Mouse (Mus musculus): ENCODE results near the gene Sema3b. TPM values are rescaled to one million over a fixed set of nuclear protein-coding genes. Genes with fewer than 3 reads are reported as not detected.

The Sema3b gene
- polyA plus RNA-seq, 2 experiments: 0.22 to 0.33 TPM

GRCm38 (mm10) chr9:107599433-107599832 lies 9.6 kb downstream of the Sema3b start:
- WGBS (ENCODE audit: insufficient replicate concordance): 68% methylated on average over 9 of the region's 9 CpGs
- ATAC-seq (ENCODE audit: insufficient read depth): no peak

GRCm38 (mm10) chr9:107598385-107598784 lies 10.6 kb downstream of the Sema3b start:
- no peak overlapping the region for H3K27ac ChIP-seq
- ATAC-seq (ENCODE audit: insufficient read depth): no peak
- no peak overlapping the region for H3K4me3 ChIP-seq (ENCODE audit: insufficient read depth in 1 of 2, low read depth in 2 of 2, low read length in 2 of 2)
- H3K9me3 ChIP-seq (ENCODE audit: control insufficient read depth, low read length): no peaks in the 10 kb centered on the region
- TF ChIP-seq CTCF (IDR thresholded peaks at IDR 0.05; ENCODE audit: low read depth): no peak
- TF ChIP-seq EP300 (IDR thresholded peaks at IDR 0.05; ENCODE audit: low read depth): no peak
- no peak overlapping the region for H3K4me2 ChIP-seq (ENCODE audit: low read depth)
- no peak for DNase-seq (ENCODE audit: low read depth in 3 of 3, low spot score in 3 of 3)
- peaks cover 0 to 7% of the 10 kb centered on the region in 2 experiments; a peak in 3 of 4 replicates for H3K4me1 ChIP-seq (replicated peaks; ENCODE audit: control insufficient read depth in 2 of 2, insufficient read depth in 2 of 2, low read length in 1 of 2)
- no peaks in the 10 kb centered on the region; the same call in 1 of the 2 replicates for H3K27me3 ChIP-seq (ENCODE audit: control insufficient read depth, insufficient read depth, low read length)
- H3K36me3 ChIP-seq (replicated peaks; ENCODE audit: control insufficient read depth, insufficient read depth, low read depth): peaks cover 14% of the 10 kb centered on the region
- no peak overlapping the region for H3K9ac ChIP-seq (replicated peaks)
- WGBS (ENCODE audit: insufficient replicate concordance): 67% methylated on average over 5 of the region's 5 CpGs

More at GRCm38 (mm10) chr9:107599433-107599832, 9.6 kb downstream of the Sema3b start:
- Histone ChIP-seq H3K27me3 (ENCODE audit: control insufficient read depth, insufficient read depth, low read length) (no peaks in the 10 kb centered on the region; the same call in 1 of the 2 replicates), H3K36me3 (replicated peaks; ENCODE audit: control insufficient read depth, insufficient read depth, low read depth) (peaks cover 4% of the 10 kb centered on the region), H3K4me3 (ENCODE audit: insufficient read depth in 1 of 2, low read depth in 2 of 2, low read length in 2 of 2) (no peak overlapping the region), H3K9ac (replicated peaks) (no peak overlapping the region), H3K4me1 (replicated peaks; ENCODE audit: control insufficient read depth in 2 of 2, insufficient read depth in 2 of 2, low read length in 1 of 2) (peaks cover 0 to 7% of the 10 kb centered on the region in 2 experiments; a peak in 3 of 4 replicates), H3K27ac (no peak overlapping the region), H3K9me3 (ENCODE audit: control insufficient read depth, low read length) (no peaks in the 10 kb centered on the region), H3K4me2 (ENCODE audit: low read depth) (no peak overlapping the region)
- TF ChIP-seq EP300 (IDR thresholded peaks at IDR 0.05; ENCODE audit: low read depth) (no peak), CTCF (IDR thresholded peaks at IDR 0.05; ENCODE audit: low read depth) (no peak)
- no peak for DNase-seq (ENCODE audit: low read depth in 3 of 3, low spot score in 3 of 3)

DNA sequence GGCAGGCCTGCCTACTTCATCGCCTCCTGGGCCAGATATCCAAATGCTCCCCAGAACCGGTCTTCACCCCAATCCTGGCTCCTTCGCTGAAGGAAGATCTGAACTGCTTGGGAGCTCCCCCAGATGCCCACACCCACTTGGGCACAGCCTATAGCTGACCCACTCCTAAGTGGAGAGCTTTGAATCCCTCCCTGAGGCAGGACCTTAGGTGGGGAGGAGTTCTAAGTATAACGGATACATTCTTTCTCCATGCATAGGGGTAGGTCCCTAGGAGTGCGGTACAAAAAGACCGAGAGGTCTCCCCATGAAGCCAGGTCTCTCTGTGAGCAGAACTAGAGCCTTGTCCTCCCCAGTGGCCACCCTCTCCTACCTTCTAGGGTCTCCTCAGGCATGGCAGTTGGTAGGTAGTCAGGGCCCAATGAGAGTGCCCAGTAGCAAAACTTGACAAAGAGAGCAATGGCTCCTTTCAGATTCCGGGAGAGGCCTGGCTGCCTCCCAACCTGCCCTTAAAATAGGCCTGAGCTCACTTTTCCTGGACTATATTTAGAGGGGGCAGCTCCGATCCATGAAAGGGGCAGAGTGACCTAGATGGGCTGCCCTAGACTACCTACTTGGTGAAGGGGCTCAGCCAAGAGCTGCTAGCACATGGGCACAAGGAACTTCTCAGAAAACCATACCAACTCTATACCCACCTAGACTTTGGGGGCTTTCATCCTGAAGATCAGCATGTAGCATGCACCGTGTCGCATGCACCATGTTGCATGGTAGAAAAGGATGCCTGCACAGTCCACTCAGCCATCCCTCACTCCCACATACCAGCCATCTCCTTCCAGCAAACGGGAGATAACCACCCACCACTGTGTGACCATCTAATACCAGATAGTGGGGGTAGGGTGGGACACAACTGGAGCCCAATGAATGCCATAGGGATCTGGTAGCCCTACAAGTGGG lies 12.1 kb downstream of the Sema3b start:
- H3K4me2 ChIP-seq (ENCODE audit: low read depth): no peak overlapping the region
- no peaks in the 10 kb centered on the region for H3K9me3 ChIP-seq (ENCODE audit: control insufficient read depth, low read length)
- TF ChIP-seq EP300 (IDR thresholded peaks at IDR 0.05; ENCODE audit: low read depth): no peak
- no peak for TF ChIP-seq CTCF (IDR thresholded peaks at IDR 0.05; ENCODE audit: low read depth)
- no peak for DNase-seq (ENCODE audit: low read depth in 3 of 3, low spot score in 3 of 3)
- H3K27ac ChIP-seq: no peak overlapping the region
- ATAC-seq (ENCODE audit: insufficient read depth): no peak
- H3K36me3 ChIP-seq (replicated peaks; ENCODE audit: control insufficient read depth, insufficient read depth, low read depth): peaks cover 29% of the 10 kb centered on the region
- no peaks in the 10 kb centered on the region; the same call in 1 of the 2 replicates for H3K27me3 ChIP-seq (ENCODE audit: control insufficient read depth, insufficient read depth, low read length)
- peaks cover 0 to 2% of the 10 kb centered on the region in 2 experiments; a peak in 1 of 4 replicates for H3K4me1 ChIP-seq (replicated peaks; ENCODE audit: control insufficient read depth in 2 of 2, insufficient read depth in 2 of 2, low read length in 1 of 2)
- no peak overlapping the region for H3K4me3 ChIP-seq (ENCODE audit: insufficient read depth in 1 of 2, low read depth in 2 of 2, low read length in 2 of 2)
- 82% methylated on average over 11 of the region's 11 CpGs for WGBS (ENCODE audit: insufficient replicate concordance)
- no peak overlapping the region for H3K9ac ChIP-seq (replicated peaks)

- Histone ChIP-seq H3K9me3 (ENCODE audit: control insufficient read depth, low read length) (no peaks in the 10 kb centered on the region), H3K4me1 (replicated peaks; ENCODE audit: control insufficient read depth in 2 of 2, insufficient read depth in 2 of 2, low read length in 1 of 2) (peaks cover 12% of the 10 kb centered on the region in 2 experiments; a peak in 3 of 4 replicates), H3K27ac (no peak overlapping the region), H3K36me3 (replicated peaks; ENCODE audit: control insufficient read depth, insufficient read depth, low read depth) (peaks cover 53% of the 10 kb centered on the region), H3K4me3 (ENCODE audit: insufficient read depth in 1 of 2, low read depth in 2 of 2, low read length in 2 of 2) (no peak overlapping the region), H3K27me3 (ENCODE audit: control insufficient read depth, insufficient read depth, low read length) (no peaks in the 10 kb centered on the region; the same call in 1 of the 2 replicates), H3K4me2 (ENCODE audit: low read depth) (no peak overlapping the region), H3K9ac (replicated peaks) (no peak overlapping the region)
- TF ChIP-seq CTCF (IDR thresholded peaks at IDR 0.05; ENCODE audit: low read depth): no peak
- no peak for TF ChIP-seq EP300 (IDR thresholded peaks at IDR 0.05; ENCODE audit: low read depth)
- DNase-seq (ENCODE audit: low read depth in 3 of 3, low spot score in 3 of 3) (no peak), ATAC-seq (ENCODE audit: insufficient read depth) (no peak)
- 82% methylated on average over 8 of the region's 8 CpGs for WGBS (ENCODE audit: insufficient replicate concordance)
Observed at GRCm38 (mm10) chr9:107594281-107595062, 14.6 kb downstream of the Sema3b start.

Measured in liver, embryonic 14.5 days (tissue).